Mouse (Mus musculus) granulocyte monocyte progenitor cell, adult 5-6 weeks (primary cell): ENCODE measurements around the gene Car9. TPM values are rescaled to one million over a fixed set of nuclear protein-coding genes. Genes with fewer than 3 reads are reported as not detected.
"Not testable (repeated sequence)": the region's sequence is repeated elsewhere in the genome, so short reads cannot be mapped to it uniquely, and the experiment has no call there.

Experiments
- ATAC-seq: replicated peaks from 2 replicates; pipeline ENCODE4 v1.8.0; 2016; ENCODE audit warnings: mild to moderate bottlenecking, moderate TSS enrichment, inconsistent platforms; ENCODE audit not compliant: poor library complexity, severe bottlenecking
- total RNA-seq, 2 experiments: library from RNA; stranded (forward) in 1 of 2; stranded (reverse) in 1 of 2; fragments of 200-712, 200-1000 nt in 1 of 2; fragments of >200 nt in 1 of 2; fragmentation: Nextera tagmentation in 1 of 2; gene quantifications; 2 replicates each; pipeline ENCODE4 v1.2.3; 2014 to 2017

Gene Car9
- total RNA-seq, 2 experiments from 2014 or later = 7.6 to 16.9 TPM

DNA sequence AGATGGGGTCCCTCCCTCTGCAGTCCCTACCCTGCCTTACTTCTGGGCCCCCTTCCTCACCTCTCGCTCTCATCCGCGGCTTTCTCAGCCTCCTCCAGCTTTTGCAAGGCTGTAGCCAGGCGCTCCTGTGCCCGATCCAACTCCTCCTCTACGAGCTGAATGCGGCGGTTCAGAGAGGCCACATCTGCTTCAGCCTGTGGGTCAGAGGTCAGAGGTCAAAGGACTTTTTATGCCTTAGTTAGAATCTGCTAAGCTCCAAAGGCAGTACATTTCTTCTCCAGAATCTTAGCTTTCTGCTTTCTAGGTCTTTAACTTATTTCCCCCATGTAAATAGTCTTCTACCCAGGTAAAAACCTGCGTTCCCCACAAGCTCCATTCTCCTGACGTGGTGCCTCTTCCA, 12.8 kb downstream of the Car9 start:
- no peak for ATAC-seq

DNA sequence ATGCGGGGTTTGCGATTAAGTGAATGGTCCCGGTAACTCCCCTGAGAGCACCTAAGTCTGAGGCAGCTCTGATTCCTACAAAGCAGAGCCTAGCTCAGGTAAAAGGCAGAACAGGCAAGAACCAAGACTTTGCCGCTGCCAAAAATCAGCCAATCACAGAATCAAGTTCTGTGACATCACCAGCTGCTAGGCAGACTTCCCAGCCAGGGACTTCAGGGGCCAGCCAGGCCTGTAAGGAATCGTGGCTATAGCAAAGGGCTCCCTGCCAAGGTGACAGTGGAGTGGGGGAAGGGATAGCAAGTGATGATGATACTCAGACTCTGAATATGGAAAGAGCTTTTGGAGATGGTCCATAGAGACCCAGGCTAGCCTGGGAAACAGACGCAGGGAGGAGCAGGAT, 13.2 kb downstream of the Car9 start:
- peak; percentile 43 for ATAC-seq

DNA sequence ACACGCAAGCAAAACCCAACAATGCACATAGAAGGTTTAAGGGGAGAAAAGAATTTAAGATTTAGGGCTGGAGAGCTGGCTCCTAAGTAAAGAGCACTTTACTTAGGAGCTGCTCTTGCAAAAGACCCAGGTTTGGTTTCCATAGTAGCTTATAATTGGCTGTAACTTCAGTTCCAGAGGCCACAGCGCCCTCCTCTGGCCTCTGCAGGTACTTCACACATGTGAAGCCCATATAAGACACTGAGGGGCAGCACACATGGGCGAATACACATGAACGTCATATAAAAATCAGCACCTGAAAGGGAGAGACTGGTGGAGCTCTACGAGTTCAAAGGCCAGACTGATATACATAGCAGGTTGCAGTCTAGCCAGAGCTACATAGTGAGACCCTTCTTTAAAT, 21.1 kb downstream of the Car9 start:
- 0 out of 2 replicates have a peak, but pooled peaks have one; percentile 21 for ATAC-seq

DNA sequence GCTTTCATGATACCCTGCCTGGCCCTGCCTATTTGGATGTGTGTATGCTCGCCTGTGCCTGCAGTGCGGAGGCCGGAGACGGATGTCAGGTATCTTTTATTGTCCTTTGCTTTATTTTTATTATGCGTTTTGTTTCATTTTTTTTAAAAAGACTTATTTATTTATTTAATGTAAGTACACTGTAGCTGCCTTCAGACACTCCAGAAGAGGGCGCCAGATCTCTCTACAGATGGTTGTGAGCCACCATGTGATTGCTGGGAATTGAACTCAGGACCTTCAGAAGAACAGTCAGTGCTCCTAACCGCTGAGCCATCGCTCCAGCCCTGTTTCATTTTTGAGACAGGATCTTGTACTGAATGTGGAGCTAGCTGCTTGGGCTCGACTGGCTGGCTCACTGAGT, 21.7 kb downstream of the Car9 start:
- ATAC-seq = no peak

DNA sequence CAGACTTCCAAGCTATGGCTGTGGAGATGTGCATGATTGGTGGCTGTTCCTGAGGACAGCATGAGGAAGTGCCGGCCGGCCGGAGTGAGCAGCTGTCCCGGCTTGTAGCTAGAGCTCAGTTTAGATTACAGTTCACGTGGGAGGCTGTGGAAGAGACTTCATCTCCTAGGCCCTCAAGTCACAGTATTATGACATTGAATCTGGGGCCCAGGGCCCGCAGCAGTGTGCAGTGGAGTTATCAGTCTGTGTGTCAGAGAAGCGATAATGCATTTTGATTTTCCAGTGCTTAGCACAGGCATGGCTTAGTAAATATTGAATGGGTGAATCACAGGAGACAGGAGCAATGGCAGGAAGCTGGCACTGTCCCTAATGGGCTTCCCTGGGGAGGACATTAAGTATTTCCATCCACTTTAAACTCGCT, 23.3 kb downstream of the Car9 start:
- ATAC-seq = no peak

DNA sequence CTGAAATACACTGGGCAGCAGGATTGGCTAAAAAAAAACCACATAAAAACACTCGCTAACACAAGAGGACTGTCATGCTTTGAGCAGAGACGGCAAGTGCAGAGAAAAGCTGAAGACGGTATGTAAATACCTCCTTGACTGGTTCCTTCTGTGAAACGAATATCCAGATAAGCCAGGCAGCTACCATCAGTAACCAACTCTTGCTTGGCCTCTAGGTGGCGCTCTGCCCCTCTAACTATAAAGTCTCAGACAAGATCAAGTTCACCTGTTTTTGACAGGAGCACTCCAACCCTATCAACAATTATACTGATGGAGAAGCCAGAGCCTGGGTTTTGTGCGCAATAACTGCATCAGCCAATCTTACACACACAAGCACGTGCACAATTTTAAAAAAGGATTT, 23.8 kb downstream of the Car9 start:
- peak; percentile 54 for ATAC-seq

DNA sequence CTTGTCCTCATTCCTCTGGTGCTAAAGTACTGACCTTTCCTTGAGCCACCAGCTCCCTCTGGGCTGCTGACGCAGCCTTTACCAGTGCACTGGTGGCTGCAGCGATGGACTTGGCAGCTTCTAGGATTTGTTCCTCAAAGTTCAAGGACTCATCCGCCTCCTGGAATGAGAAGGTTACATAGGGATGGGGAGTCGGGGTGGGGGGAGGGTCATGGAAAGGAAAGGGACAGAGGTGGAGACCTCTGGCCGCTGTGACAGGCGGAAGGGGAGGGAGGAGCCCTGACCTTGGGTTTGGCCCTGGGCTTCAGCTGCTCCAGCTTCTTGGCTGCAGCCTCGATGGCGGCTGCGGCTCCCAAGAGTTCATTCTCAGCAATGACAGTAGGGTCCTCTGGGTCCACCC, 26.5 kb downstream of the Car9 start:
- ATAC-seq = no peak

DNA sequence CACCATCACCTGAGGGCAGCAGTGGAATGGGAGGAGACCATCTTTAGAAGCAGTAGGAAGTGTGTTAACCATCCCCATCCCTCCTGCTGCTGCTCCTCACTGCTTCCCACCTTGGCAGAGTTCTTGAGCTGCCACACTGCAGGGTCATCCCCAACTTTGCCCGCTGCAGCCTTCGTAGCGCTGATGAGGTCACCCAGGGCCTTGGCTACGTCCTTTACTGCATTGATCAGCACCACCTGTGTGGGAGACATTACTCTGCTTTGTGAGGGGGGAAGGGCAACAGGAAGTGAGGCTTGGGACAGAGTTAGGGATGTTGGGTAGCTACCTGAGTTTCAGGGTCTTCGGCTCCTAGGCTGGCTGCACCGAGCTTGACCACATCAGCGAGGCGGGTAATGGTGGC, 28.9 kb downstream of the Car9 start:
- ATAC-seq = no peak

DNA sequence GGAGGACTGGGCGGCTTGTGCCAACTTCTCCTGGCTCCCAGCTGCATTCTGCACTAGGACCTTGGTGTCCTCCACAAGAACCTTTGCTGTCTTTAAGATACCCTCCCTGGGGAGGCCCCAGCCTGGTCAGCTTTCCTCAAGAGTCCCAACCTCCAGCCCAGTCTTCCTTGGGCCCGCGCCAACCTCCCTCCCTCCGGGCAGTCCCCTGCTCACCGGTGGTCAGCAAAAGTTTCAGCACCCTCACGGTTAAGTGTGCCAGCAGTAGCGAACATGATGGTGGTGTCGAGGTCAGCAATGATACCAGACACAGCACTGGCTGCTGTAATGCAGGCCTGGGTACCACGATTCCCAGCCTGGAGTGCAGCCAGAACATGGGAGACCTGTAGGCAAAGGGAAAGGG, 29.3 kb downstream of the Car9 start:
- no peak for ATAC-seq

DNA sequence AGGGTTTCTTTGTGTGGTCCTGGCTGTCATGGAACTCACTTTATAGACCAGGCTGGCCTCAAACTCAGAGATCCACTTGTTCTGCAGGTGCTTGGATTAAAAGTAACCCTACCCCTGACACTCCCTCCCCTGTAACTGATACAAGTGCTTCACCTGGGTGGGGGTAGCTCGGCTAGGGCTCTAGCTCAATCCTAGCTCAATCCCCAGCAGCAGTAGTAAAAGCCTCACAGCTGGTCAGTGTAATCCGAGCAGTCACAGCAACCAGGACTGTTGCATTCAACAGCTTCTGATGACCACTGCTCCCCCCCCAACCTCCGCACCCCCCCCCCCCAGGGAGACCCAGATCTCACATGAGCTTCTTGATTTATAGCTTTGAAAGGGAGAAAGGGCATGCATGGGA, 35.3 kb downstream of the Car9 start:
- ATAC-seq = no peak

DNA sequence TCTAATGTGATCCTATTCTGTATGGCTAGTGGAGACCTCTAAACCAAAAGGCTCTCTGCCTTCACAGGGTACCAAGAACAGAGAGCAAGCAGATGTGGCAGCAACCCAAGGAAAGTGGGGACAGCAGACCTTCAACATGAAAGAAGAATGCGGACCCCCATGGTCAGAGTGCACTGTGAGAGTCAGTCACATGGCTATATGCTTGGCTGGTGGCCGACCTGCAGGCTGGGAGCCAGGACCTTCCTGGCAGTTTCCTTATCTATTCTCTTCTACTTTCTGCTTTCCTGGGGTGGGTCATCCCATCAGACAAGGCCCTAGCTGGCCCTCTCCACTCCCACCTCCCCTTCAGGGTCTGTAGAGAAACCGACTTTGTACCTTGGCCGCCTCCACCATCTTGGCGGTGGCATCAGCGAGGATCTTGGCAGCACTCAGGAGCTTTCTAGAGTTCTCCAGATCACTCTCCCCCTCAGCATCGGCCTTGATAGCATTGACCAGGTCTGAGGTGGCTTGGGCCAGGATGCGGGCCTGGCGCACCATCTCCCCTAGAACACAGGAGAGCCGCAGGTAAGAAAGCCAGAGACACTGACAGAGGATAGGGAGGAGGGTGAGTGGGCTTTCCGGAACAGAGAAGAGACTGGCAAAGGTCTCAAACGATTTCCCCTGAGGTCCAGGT, 39.7 kb downstream of the Car9 start:
- no peak for ATAC-seq

DNA sequence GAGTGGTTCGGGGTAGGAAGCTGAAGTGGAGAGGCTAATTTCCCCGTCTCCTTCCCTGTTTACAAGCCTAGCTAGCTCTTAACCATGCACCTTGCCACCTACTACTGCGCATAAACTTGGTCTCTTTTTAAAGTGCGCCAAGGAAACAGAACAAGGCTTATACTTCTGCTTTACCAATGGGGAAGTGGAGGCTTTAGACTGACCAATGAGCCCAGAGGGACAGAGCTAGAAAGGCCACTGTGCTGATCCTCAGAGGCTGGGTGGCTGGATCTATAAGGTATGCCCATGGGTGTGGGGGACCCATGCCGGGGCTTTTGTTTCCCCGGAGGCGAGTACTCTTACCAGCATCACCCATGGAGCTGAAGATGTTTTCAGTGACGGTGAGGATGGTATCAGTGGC, 40.4 kb downstream of the Car9 start:
- no peak for ATAC-seq

DNA sequence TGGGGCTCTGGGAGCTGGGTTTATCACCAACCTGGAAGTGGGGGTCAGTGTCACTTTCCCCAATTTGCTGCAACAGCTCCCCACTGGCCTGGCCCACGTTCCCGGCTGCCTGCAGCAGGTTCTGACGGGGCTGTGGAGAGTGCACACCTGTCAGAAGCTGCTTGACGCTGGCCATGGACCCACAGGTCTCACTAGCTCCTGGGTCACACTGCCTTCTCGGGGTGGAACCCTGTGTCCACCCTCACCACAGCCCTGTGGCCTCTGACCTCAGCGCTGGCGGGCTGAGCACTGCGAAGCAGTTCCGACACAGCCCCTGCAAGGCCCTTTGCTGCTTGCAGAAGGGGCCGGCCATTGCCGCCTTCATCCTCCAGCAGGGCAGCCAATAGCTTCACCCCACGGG, 42.3 kb downstream of the Car9 start:
- no peak for ATAC-seq

DNA sequence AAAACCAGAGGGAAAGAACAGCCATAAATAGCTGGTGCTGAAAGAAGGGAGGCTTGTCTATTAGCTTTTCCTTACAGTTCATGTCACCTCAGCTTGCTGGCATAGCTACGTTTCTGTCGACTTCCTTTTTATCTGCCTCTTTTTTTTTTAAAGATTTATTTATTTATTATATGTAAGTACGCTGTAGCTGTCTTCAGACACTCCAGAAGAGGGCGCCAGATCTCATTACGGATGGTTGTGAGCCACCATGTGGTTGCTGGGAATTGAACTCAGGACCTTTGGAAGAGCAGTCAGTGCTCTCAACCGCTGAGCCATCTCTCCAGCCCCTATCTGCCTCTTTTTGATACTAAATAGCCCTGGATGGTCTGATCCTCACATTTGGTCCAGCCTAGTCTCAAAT, 45.1 kb downstream of the Car9 start:
- not testable (repeated sequence) for ATAC-seq

DNA sequence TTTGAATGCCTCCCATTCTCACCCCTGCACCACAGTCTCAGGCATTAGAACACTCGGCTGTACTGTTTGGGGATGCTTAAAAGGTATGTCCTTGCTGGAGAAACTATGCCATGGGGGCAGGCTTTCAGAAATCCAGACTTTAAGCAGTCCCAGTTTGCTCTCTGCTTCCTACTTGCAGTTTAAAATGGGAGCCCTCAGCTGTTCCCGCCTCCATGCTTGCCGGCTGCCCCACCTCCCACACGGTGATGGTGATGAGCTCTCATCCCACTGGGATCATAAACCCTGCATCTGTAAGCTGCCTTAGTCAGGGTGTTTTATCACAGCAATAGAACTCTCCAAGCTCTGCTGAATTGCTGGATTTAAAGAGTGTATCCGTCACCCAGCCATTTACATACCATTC, 45.7 kb downstream of the Car9 start:
- no peak for ATAC-seq

DNA sequence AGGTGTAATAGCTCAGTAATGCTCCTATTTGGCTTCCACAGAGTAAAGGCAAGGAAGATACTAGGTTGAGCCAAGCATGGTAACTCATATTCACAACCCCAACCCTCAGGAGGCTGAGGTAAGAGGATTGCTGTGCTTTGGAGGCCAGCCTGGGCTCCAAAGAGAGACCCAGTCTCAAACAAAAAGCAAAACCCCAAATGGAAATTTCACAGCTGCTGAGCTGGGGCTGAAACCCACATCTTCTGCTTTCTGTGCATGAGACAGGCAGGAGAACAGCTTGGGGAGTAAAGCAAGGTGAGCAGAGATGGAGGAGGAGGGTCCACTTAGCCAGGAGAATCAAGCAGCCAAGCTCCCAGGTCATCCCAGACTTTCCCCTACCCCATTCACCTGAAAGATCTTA, 47.1 kb downstream of the Car9 start:
- ATAC-seq = no peak

DNA sequence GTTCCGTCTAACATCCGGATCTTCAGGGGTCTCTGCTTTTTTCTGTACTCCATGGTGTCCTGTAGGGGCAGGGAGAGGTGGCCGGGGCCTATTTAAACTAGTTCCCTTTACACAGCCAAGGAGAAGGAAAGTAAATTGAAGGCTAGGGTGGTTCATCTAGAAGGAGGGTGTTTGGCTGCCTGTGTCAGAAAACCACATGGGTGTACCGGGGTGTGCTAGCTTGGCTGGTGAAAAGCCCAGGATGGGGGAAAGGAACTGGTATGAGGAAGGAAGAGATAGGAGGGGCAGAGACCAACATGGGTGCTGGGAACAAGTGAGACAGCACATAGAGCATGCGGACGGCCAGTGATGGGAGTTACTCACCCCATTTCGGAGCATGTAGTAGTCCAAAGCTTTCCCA, 49.2 kb downstream of the Car9 start:
- ATAC-seq = peak; percentile 22; the same call in 1 of the 2 replicates

DNA sequence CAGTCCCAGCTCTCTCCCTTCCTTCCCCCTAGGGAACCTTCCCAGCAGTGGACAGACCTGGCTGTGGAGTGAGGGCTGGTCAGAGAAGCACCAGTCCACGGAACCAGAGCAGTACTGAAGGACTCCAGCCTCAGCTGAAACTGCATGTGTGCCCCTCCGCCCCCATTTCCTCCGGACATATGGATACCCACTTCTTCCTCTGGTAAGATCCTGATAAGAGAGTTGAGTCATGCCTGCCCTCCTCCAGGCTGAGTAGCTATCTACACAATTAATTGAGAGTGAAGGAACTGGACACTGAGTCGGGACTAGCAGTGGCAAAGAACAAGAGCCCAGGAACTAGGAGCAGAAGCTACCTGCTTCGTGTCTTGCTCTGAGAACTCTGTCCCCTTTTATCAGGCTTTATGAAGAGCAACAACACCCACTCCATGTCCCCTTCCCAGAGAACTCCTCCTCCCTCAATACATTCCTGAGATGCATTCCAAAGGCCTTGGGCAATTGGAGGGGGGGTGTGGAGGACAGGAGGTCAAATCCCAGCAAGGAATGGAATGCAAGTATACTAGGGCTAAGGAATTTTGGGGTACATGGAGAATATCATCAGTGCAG, 51.4 kb downstream of the Car9 start:
- ATAC-seq = 0 out of 2 replicates have a peak, but pooled peaks have one; percentile 3

DNA sequence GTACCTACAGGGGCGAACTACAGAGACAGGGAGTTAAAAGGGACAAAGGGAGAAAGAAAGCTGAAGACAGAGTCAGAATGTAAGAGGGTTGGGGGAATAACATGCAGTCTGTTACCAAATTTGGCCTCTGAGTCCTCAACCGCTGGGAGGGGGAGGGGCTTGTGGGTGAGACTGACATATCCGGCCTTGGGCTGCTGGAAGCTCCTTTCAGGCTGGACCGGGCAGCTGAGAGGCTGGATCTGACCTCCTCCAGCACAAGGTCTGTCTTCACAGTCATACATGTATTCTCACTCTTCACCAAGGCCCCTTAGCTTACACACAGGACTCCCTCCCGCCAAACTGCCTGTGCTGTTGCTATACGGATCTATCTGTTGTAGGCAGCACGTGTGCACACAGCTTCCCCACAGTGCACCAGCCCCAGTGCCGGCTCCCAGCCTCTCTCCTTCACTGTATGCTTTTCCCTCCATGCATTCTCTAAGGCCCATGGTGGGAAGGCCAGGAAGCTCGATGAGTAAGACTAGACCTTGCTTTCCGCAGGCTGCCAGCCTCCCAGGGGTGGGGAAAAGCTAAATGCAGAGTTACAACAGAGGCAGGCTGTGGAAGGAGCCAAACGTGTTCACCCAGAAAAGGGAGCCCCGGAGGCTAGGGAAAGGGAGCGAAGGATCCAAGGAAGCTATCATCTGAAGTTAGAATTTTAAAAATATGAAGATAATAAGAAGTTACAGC, 52.0 kb downstream of the Car9 start:
- peak; percentile 15 for ATAC-seq

DNA sequence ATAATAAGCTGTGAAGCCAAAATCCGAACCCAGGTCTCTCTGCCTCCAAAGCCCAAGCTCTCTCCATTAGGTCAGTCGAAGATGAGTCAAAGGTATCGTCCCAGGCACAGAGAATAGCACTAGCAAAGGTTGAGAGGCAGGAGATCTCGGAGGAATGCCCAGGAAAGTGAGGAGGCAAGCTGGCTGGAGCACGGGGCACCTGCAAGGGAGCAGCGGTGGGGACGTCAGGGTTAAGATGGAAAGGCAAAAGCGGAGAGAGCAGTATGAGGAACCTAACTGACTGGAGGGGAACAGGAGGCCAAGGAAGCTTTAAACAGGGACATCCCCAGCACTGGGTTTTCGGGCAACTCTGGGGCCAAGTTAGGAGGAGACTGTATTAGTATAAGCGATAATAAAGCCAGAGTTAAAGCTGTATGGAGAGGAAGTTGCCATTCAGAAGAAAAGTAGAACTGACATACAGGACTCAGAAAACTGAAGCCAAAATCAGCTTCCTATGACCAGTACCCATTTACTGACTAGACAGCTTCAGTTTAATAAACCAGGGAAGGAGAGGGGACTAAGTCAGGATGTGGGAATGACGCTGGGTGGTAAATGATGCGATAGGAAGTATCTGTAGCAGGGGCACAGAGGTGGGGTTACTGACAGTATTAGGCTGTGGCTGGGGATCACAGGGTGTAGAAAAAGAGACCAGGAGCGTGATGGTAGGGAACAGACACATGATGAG, 52.9 kb downstream of the Car9 start:
- ATAC-seq = no peak

DNA sequence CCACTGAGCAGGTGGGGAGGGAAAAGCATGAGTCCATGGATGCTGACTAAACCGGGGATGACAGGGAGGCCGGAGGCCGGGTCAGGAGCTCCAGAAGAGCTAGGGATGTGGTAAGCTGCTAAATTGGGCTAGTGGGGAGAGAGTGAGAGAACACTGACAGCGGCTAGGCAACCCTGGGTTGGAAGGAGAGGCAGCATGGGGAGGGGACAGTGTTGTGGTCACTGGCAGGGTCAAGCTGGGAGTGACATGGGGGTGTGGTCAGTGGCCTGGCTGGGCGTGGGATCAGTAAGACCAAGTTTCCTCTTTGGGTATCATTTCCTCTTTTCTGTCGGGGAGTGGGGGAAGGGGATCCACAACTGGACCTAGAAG, 53.5 kb downstream of the Car9 start:
- peak; percentile 48 for ATAC-seq
